Mouse (Mus musculus): ENCODE data around the gene Msh2. TPM values are rescaled to one million over a fixed set of nuclear protein-coding genes. Genes with fewer than 3 reads are reported as not detected.

Msh2 gene
- total RNA-seq, 2 experiments from 2014 or later, result 51.5 to 83.1 TPM

DNA sequence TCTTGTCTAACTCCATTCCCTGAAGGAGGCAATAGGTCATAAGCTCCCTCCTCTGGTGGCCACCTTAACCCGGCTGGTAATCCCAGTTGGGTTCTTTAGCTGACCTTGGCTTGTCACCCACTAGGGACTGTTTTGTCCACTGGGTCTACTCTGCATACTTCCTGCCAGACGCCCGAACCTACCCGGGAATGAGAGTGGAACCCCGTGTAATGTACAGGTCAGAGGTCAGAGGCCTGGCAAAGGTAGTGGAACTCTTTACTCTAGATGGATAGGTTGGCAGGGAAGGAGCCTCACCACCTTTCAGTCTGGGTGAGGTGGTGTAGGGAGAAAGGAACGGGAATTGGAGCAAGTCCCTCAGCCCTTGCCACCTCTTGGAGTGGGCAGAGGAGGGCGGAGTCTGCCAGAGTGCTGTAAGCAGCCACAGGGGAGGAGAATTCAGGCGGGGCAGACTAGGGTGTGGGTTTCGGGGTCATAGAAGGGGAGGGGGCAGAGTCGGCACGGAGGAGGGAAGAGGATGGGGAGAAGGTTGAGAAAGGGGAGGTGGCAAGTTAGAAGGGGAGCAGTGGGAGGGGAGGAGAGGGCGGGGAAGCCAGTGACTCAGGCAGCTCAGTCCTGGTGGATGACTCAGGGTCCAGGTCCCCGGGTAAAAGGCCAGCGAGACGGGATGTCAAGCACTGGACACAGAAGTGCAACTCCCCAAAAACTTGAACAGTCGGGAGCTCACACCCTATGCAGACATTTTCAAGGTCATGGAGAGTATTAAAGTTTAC is 27.1 kb downstream of the Msh2 start:
- ATAC-seq (replicated peaks; ENCODE audit: poor library complexity, severe bottlenecking), result no peak

DNA sequence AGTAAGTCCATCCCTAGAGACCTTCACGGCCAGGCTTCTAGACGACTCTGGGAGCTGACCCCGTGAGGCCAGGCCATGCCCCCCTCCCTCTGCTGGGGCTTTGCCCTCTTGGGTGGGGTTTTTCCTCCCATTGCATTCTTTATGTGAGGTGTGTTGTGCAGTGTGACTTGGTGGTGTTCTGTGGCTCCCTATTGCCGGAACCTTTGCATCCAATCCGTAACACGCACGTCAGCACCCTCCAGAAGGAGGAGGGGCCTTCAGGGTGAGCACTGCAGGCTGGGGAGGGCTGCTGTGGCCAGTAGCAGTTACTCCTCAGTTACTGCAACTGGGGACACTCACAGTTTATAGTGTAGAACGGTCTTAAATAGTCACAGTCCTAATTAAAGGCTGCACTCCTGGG is 28.0 kb downstream of the Msh2 start:
- no peak for ATAC-seq (replicated peaks; ENCODE audit: poor library complexity, severe bottlenecking)

DNA sequence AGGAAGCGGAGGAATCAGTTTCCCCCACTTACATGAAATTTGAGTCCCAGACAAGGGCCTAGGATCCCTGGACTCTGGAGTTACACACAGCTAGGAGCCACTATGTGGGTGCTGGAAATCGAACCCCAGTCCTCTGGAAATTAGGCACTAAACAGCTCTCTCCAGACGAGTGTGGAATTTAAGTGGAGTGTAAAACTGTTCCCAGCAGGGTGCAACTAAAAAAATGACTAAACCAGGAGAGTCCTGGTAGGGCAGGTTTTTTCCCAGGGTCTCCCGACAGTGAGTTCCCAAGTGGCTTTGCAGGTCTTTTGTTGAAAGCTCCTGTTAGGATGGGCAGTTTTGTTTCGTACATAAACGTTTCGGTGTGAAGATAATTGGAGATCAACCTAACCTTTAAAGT is 52.6 kb downstream of the Msh2 start:
- no peak for ATAC-seq (replicated peaks; ENCODE audit: poor library complexity, severe bottlenecking)

DNA sequence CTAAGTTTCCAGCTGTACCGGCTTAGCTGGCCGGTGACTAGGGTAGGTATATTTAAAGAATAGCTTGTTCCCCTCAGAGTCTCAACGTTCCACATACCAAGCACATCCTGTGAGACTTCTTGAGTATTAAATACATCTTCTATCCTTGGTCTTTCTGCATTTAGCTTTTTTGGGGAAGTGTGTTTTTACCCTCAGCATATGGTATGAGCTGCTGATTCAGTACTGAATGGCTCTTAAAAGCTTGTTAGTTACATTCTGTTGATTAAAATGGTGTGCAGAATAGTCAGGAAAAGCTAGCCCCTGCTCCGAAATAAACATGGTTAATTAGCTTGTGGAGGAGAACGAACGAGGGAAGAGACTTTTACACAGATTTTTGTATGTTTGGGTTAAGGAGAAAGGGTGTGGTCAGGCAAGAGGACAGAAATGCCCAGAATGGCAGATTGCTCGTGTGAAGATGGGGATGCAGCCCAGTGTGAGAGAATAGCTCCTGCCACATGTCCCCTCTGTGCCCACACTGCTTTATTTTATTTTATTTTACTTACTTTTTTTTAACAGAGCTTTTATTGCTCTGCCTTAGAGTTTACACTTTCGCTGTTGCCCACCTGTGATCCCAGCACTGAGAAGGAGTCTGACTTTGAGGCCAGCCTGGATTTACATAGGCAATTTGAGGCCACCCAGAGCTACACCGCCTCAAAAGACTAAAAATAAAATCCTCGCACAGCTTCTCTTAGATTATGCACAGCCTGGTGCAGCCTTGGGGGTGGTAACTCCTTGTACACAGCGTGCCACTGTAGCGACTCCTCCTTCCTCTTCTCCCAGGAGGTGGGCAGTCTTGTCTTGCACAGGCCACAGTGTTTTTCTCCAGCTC is 54.6 kb downstream of the Msh2 start:
- no peak for ATAC-seq (replicated peaks; ENCODE audit: poor library complexity, severe bottlenecking)

DNA sequence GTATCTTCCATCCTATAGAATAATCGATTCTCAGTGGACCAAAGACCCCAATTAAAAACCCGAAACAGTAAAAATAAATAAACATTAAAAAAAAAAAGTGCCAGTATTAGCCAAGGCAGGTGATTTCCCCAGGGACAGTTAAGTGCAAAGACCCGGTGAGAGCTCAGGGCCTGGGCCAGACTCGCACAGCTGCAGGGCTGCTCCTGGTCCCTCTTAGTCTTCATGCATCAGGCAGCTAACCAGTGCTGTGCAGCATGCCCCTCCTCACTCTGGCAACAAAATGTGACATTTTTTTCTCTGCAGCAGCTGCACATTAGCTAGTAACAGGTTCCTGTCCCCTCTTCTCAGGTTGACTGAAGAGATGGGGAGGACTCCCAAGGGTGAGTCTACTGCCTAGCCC is 59.8 kb downstream of the Msh2 start:
- ATAC-seq (replicated peaks; ENCODE audit: poor library complexity, severe bottlenecking), result no peak

DNA sequence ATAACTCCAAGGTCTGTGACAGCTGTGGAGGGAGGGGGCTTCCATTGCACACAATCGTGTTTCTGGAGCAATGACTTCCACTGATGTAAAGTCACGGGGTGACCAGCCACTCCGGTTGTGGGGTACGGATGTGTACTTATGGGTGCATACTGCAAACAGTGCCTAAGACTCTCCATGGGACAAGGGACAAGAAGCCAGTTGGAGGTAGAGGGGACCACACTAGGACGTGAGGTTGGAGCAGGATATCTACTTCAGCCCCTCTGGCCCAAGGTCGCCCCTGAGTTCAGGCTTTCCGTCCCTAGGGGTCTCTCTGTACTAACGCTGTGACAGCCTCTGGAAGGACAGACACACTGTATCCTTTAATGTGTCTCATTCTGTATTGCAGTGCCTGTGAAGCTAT is 62.3 kb downstream of the Msh2 start:
- ATAC-seq (replicated peaks; ENCODE audit: poor library complexity, severe bottlenecking), result no peak

DNA sequence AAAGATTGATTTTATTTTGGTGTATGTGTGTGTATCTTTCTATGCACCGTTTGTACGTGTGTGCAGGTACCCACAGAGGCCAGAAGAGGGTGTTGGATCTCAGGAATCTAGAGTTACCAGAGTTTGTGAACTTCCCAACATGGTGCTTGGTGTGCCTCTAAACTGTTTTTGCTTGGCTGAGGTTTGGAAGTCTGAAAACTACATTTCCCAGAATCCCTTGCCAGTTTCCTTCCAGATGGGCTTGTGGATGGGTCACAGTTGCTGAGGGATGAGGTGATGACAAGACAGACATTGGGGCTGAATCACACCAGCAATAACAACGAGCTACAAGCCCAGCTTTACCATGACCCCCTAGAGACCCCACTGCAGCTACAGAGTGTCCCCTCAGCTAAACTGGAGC is 65.0 kb downstream of the Msh2 start:
- no peak for ATAC-seq (replicated peaks; ENCODE audit: poor library complexity, severe bottlenecking)

DNA sequence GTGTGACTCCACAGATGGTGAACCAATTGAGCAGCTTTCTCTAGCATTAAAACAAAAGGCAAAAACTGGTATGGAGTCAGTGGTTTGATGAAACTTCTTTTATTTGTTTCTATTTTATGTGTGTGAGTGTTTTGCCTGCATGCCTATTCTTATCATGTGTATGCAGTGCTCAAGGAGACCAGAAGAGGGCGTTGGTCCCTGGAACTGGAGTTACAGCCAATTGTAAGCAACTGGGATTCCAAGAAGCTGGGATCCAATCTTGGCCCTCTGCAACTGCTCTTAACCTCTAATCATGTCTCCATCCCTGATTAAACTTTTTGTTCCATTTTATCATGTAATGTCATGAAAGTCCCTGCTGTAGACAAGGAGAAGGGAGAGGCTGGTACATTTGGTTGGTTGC is 67.7 kb downstream of the Msh2 start:
- no peak for ATAC-seq (replicated peaks; ENCODE audit: poor library complexity, severe bottlenecking)

DNA sequence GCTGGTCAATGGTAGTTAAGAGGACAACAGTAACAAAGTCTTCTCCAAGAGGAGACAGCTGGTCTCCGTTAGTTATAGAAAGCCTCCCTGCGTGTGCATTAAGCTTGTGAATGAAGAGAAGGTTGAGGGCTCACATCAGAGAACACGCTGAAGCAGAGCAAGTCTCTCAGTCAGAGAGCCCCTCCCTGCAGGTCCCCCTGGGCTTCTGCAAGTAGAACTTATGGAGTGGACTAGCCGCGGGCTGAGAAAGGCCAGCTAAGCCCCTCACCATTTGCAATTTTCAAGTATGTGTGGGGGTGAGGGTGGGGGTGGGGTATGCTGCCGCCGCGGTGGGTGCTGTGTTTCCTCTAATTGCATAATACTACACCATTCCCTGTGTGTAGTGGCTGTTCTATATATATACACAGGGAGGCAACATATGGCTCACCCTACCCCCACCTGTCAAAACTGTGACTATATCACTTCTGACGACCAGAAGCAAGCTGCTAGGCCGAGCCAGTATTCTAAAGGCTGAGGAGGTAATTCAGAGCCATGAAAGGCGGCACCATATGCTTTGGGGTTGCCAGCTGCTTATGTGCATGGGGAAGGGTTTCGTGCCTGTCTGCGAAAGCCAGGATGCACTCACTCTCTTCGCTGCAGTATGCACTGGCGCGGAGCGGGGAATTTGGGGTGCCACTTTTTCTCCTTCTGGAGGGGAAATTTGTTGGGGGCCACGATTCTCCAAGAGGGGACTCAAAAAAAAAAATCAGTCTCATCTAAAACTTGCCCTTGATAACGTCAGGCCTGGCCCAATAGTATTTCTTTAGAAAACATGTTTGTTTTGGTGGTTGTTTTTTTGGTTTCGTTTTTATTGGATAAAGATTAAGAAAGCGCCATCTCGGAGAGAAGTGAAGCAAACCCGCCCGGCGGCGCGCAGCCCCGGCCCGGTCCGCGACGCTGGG is 73.1 kb downstream of the Msh2 start:
- ATAC-seq (replicated peaks; ENCODE audit: poor library complexity, severe bottlenecking), result no peak

DNA sequence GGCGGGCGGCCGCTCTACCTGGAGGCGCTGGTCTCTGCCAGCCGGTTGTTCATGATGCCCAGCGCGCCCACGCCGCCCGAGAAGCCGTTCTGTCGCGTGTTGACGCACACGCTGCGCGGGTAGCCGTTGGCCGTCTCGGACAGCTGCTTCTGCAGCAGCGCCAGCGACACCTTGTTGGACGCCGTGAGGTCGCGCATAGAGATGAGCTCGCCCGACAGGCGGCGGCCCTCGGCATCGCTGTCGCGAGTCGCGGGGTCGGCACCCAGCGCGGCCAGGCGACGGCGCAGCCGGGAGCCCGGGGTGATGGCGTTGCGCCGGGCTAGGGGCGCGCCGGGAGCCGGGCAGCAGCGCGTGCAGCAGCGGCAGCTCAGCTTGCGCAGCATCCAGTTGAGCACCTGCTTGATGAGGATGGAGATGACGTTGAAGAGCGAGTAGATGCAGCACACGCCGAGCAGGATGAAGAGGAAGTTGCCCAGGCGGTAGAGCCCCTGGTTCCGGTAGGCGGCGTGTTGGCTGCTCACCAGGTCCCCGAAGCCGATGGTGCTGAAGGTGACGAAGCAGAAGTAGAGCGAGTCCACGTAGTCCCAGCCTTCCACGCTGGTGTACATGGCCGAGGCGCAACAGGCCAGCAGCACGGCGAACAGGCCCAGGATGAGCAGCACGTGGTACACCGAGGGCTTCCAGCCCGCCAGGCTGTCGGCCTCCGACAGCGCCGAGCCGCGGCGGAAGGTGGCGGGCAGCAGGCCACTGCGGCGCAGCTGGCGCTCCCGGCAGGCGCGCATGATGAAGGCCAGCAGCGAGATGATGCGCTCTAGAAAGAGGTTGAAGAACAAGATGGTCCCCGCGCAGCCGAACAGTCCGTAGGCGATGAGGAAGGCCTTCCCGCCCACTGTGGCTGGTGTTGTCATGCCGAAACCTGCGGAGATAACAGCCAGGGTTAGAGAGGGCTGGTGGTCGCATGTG is 74.1 kb downstream of the Msh2 start:
- peak; percentile 73 for ATAC-seq (replicated peaks; ENCODE audit: poor library complexity, severe bottlenecking)

DNA sequence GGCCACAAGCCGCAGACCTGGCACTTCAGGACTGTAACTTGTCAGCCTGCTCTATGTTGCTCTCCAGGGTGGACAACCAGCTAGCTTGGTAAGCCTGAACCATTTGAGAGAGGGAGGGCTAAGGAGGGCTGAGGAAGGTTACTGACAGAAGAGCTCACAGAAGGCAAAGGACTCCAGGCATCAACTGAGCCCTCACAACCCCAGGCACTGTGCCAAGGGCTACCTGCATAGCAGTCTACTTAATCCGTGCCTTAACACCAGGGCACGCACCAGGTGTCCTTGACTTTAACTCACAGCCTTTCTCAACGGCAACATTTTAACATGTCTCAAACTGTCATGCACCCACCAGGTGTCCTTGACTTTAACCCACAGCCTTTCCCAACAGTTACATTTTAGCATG is 88.2 kb downstream of the Msh2 start:
- ATAC-seq (replicated peaks; ENCODE audit: poor library complexity, severe bottlenecking), result no peak

DNA sequence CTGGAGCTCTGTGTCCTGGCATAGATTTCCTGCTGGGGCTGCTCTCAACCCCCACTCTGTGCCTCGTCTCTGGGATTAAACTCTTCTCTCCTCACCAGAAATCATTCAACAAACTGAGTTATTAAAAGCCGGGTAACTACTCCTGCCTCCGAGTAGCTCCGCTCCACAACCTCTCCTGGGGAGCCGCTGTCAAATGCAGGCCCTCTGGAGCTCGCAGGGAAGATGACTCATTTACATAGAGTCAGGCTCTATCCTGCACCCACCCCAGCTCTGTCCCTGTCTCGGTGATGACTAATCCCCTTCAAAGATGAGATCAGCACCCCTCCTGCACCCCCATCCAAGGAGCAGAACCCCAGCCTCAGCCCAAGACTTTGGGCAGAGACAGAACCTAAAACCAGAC is 91.0 kb downstream of the Msh2 start:
- ATAC-seq (replicated peaks; ENCODE audit: poor library complexity, severe bottlenecking), result no peak

DNA sequence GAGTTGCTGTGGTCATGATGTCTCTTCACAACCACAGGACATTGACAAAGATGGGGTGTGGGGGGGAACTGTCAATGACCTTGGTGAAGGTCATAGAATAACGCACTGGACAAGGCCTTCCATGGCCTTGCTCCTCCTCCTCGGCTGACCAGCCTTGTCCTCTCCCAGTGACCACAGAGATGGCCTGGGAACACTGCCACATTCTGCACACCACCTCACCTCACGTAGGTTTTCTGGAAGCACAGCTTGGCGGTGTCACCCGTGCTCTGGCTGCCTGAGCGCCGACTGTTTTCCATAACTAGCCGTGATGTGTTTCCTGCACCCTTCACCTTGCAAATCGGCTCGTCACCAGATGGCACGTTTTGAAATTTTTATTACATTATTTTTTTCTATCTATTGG is 92.9 kb downstream of the Msh2 start:
- no peak for ATAC-seq (replicated peaks; ENCODE audit: poor library complexity, severe bottlenecking)

DNA sequence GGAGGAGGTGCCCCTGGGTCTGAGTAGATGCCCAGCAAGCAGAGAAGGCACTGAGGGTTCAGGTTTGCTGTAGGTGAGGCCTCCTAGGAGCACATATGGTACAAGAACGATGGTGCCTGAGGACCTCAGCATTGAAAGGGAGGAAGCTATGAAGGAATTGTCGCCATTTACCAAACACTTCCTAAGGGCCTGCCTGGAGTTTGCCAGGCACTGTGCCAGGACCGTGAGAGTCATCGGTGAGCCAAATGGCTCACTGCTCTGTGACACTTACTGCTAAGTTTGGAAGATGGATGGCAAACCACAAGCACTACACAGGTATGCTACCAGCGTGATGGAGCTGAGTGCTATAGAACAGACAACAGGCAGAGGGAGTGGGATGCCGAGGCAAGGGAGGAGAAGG is 94.8 kb downstream of the Msh2 start:
- no peak for ATAC-seq (replicated peaks; ENCODE audit: poor library complexity, severe bottlenecking)

DNA sequence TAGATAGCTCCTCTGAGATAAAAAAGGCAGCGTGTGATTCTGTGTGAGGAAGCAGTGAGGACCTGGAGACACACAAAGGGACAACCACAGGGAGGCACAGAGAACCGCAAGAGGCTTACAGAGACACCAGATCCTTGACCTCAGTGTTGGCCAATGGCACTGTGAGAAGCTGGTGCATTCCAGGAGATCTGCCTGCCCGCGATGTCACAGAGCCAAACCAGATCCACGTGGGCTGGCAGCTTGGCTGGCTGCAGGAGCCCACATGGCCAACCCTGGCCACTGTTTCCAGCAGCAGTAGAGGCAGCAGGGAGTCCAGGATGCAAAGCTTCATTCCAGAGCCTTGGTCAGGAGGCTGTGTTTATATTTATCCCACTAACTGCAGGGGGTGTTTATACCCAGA is 98.6 kb downstream of the Msh2 start:
- ATAC-seq (replicated peaks; ENCODE audit: poor library complexity, severe bottlenecking), result no peak

DNA sequence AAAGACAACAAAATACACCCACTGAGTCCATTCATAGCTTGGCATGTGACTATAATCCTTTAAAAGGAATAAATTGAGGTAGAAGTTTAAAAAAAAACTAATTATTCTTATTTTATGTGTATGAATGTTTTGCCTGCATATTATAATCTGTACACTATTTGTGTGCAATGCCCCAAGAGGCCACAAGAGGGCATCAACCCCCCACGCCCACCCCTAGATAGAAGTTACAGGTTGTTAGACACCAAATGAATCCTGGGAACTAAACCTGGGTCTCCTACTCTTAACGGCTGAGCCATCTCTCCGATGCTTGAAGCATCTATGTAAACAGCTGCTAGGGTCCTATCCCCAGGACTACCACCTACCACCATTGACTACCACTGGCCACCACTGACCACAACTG is 101.0 kb downstream of the Msh2 start:
- peak; percentile 67 for ATAC-seq (replicated peaks; ENCODE audit: poor library complexity, severe bottlenecking)
